Mouse (Mus musculus): ENCODE results near the gene Lyl1. TPM values are rescaled to one million over a fixed set of nuclear protein-coding genes. Genes with fewer than 3 reads are reported as not detected.

Lyl1 gene
- total and polyA plus RNA-seq, 3 experiments: 88.7 to 149 (median 136) TPM

DNA sequence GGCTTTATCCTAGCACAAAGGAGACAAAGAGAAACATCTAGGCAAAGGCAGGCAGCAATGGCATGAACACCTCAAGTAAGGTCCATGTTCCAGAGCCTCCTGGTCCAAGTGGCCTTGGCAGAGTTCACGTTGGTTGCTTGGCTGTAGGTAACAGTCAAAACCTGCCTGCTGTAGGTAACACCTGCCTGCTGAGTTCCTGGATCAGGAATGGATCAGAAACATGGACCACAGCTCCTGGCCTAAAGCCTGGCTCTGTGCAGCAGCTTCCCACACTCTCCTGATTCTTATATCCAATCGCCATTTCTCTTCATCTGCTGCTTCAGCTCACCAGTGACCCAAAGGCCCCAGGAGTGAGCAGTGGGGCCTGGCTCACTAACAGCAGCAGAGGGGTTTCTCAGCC is 33.4 kb downstream of the Lyl1 start:
- no peak for DNase-seq (ENCODE audit: low read depth, low spot score)
- no peaks in the 10 kb centered on the region for H3K9me3 ChIP-seq (replicated peaks; ENCODE audit: insufficient read depth, low read length)
- no peak overlapping the region for H3K4me3 ChIP-seq (ENCODE audit: control insufficient read depth in 1 of 2, insufficient read depth in 1 of 2, low read depth in 2 of 2, low read length in 2 of 2)
- H3K9ac ChIP-seq (ENCODE audit: control insufficient read depth, low read depth, low read length, poor library complexity, severe bottlenecking): no peak overlapping the region
- peaks cover 0 to 22% of the 10 kb centered on the region in 2 experiments; a peak in 3 of 4 replicates for H3K36me3 ChIP-seq (ENCODE audit: control insufficient read depth in 1 of 2, insufficient read depth in 2 of 2, low read length in 2 of 2)
- no peaks in the 10 kb centered on the region for H3K27me3 ChIP-seq (ENCODE audit: control insufficient read depth in 1 of 2, insufficient read depth in 2 of 2, low read length in 2 of 2)
- no peak for TF ChIP-seq RCOR1 (IDR thresholded peaks at IDR 0.05; ENCODE audit: low read depth, low read length)
- no peak for TF ChIP-seq UBTF (IDR thresholded peaks at IDR 0.05; ENCODE audit: borderline replicate concordance, insufficient read depth, low read depth, low read length)
- TF ChIP-seq MYB (IDR thresholded peaks at IDR 0.05; ENCODE audit: low read depth, low read length): no peak
- no peak for TF ChIP-seq GATA1 (IDR thresholded peaks at IDR 0.05; ENCODE audit: low read depth, low read length)
- TF ChIP-seq USF2 (IDR thresholded peaks at IDR 0.05; ENCODE audit: borderline replicate concordance in 1 of 2, insufficient read depth in 1 of 2, low read depth in 1 of 2, low read length in 2 of 2): no peak
- no peak for TF ChIP-seq NRF1 (IDR thresholded peaks at IDR 0.05; ENCODE audit: insufficient read depth, low read depth, low read length, poor library complexity, severe bottlenecking)
- H3K79me2 ChIP-seq (ENCODE audit: control insufficient read depth, insufficient read depth, low read length, poor library complexity): peaks cover 2% of the 10 kb centered on the region; the same call in 1 of the 2 replicates
- no peak overlapping the region for H3K27ac ChIP-seq (ENCODE audit: control insufficient read depth, low read depth, low read length)
- peaks cover 21 to 29% of the 10 kb centered on the region in 2 experiments for H3K4me1 ChIP-seq (ENCODE audit: control insufficient read depth in 1 of 2, insufficient read depth in 2 of 2, low read length in 2 of 2)

DNA sequence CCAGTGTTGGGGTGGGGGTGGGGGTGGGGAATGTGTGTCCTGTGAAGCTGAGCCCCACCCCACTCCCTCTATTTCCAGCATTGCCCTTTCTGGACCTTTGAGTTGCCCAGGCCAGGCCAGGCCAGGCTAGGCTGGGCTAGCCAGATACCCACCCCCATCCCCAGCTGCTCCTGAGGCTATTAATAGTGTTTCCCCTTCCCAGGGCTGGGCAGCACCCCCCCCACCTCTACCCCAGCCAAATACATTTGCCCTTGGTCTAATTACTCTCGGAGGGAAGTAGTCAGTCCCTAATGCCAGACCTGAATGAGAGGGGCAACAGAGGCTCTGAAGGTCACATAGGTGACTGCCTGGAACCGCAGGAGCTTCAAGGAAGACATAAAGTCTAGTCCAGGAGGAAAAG is 34.3 kb downstream of the Lyl1 start:
- H3K9ac ChIP-seq (ENCODE audit: control insufficient read depth, low read depth, low read length, poor library complexity, severe bottlenecking): no peak overlapping the region
- no peak overlapping the region for H3K4me3 ChIP-seq (ENCODE audit: control insufficient read depth in 1 of 2, insufficient read depth in 1 of 2, low read depth in 2 of 2, low read length in 2 of 2)
- no peaks in the 10 kb centered on the region for H3K79me2 ChIP-seq (ENCODE audit: control insufficient read depth, insufficient read depth, low read length, poor library complexity)
- no peaks in the 10 kb centered on the region for H3K9me3 ChIP-seq (replicated peaks; ENCODE audit: insufficient read depth, low read length)
- H3K4me1 ChIP-seq (ENCODE audit: control insufficient read depth in 1 of 2, insufficient read depth in 2 of 2, low read length in 2 of 2): peaks cover 15 to 19% of the 10 kb centered on the region in 2 experiments
- DNase-seq (ENCODE audit: low read depth, low spot score): no peak
- peaks cover 0 to 13% of the 10 kb centered on the region in 2 experiments; a peak in 3 of 4 replicates for H3K36me3 ChIP-seq (ENCODE audit: control insufficient read depth in 1 of 2, insufficient read depth in 2 of 2, low read length in 2 of 2)
- H3K27me3 ChIP-seq (ENCODE audit: control insufficient read depth in 1 of 2, insufficient read depth in 2 of 2, low read length in 2 of 2): no peaks in the 10 kb centered on the region
- H3K27ac ChIP-seq (ENCODE audit: control insufficient read depth, low read depth, low read length): no peak overlapping the region
- TF ChIP-seq TCF12 (IDR thresholded peaks at IDR 0.05; ENCODE audit: low read depth, low read length) (no peak), ZNF384 (IDR thresholded peaks at IDR 0.05; ENCODE audit: low read depth, low read length) (no peak), POLR2AphosphoS2 (IDR thresholded peaks at IDR 0.05; ENCODE audit: low read length) (no peak), EP300 (IDR thresholded peaks at IDR 0.05; ENCODE audit: low read depth in 1 of 2, low read length in 2 of 2) (no peak), ZMIZ1 (IDR thresholded peaks at IDR 0.05; ENCODE audit: low read depth, low read length) (no peak), MXI1 (IDR thresholded peaks at IDR 0.05; ENCODE audit: low read depth, low read length) (no peak), CHD1 (IDR thresholded peaks at IDR 0.05; ENCODE audit: low read depth, low read length) (no peak), SIN3A (IDR thresholded peaks at IDR 0.05; ENCODE audit: low read length) (no peak), MAFK (IDR thresholded peaks at IDR 0.05; ENCODE audit: borderline replicate concordance, low read depth, low read length) (no peak), NRF1 (IDR thresholded peaks at IDR 0.05; ENCODE audit: insufficient read depth, low read depth, low read length, poor library complexity, severe bottlenecking) (no peak), GATA1 (IDR thresholded peaks at IDR 0.05; ENCODE audit: low read depth, low read length) (no peak), RCOR1 (IDR thresholded peaks at IDR 0.05; ENCODE audit: low read depth, low read length) (no peak), ETS1 (IDR thresholded peaks at IDR 0.05; ENCODE audit: low read depth, low read length) (no peak), USF1 (IDR thresholded peaks at IDR 0.05; ENCODE audit: low read depth, low read length) (no peak), ELF1 (IDR thresholded peaks at IDR 0.05; ENCODE audit: low read depth, low read length) (no peak), MAX (IDR thresholded peaks at IDR 0.05; ENCODE audit: low read length) (no peak), MEF2A (IDR thresholded peaks at IDR 0.05; ENCODE audit: extremely low read depth, insufficient replicate concordance, low read depth, low read length, poor library complexity, severe bottlenecking) (no peak)
